8 mouse cellular contexts compared by ENCODE assay signal in the genomic region with DNA sequence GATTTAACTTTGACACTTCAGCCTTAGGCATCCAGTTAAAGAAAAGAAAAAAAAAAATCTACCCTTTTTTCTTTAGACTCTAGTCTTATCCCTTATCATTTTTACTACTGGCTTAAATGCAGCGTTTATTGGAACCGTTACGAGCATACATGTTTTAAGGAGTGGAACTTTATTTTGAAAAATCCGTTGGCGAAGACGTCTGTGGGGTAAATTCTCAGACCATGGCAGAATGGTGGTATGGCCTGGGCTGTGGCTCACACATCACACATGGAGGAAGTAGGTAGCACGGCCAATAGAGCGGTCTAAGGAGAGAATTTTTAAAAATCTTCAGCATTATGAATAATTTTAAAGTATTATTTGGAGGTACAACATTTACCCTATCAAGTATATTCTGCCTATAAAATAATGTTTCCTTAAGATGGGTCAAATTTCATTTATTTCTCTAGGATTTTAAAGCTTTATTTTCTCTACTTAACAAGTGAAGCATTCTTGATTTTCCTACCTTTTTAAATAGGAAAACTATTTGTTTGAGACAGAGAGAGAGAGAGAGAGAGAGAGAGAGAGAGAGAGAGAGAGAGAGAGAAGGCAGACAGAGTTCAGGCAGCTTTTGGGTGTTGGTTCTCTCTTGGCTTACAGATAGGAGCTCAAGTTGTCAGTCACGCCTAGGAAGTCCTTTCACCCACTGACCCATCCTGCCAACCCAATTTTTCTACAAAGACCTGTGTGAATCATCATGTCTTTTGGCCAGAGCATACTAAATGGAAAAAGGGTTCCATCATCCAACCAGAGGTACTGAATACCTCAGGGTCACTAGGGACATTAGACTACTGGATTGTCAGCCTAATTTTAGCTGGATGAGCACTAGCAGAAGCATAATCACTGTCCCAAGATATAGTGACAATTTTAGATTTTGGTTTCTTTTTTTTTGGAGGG. TPM values are rescaled to one million over a fixed set of nuclear protein-coding genes. Genes with fewer than 3 reads are reported as not detected.
DNase-seq lines count a peak whose midpoint lies in the region; ATAC-seq lines count a peak whose summit lies in the region.

No protein-coding gene starts in this region.

- no peak for ATAC-seq in heart, embryonic 13.5 days (ENCODE audit: extremely low read depth, insufficient number of reproducible peaks, low FRiP score, low TSS enrichment)

- H3K4me3 ChIP-seq in heart, embryonic 13.5 days, result peak overlapping the region; percentile 99
- peak overlapping the region; percentile 96 for H3K4me3 ChIP-seq in midbrain, embryonic 10.5 days

- peak overlapping the region; percentile 85 for H3K9ac ChIP-seq in heart, embryonic 13.5 days

- DNase-seq in heart, postnatal 25 days (ENCODE audit: low spot score), result no peak
- peak; percentile 50 for DNase-seq in MN1 (ENCODE audit: low spot score)
- peak; percentile 29 to 30 for DNase-seq in heart, postnatal 10 days
- DNase-seq in midbrain, embryonic 10.5 days (ENCODE audit: low spot score), result no peak
- no peak for DNase-seq in ovary, postnatal 10 days (ENCODE audit: low spot score)
- no peak for DNase-seq in adrenal gland, postnatal 4 days (ENCODE audit: low spot score in 2 of 2)
- DNase-seq in thymus, postnatal 14 days, result no peak

- H3K27me3 ChIP-seq in heart, embryonic 13.5 days (replicated peaks), result no peaks in the 10 kb centered on the region
- no peaks in the 10 kb centered on the region for H3K27me3 ChIP-seq in midbrain, embryonic 10.5 days (ENCODE audit: low read depth, poor library complexity, severe bottlenecking)

- whole genome bisulfite sequencing in heart, embryonic 13.5 days, result 23% methylated on average over 9 of the region's 9 CpGs
- 40% methylated on average over 9 of the region's 9 CpGs for WGBS in midbrain, embryonic 10.5 days

- H3K36me3 ChIP-seq in heart, embryonic 13.5 days, result peaks cover 8% of the 10 kb centered on the region; the same call in 1 of the 2 replicates
- peaks cover 11% of the 10 kb centered on the region for H3K36me3 ChIP-seq in midbrain, embryonic 10.5 days

- intact Hi-C loops in heart, postnatal 25 days (cut with DNase I), result no loop called here
- intact Hi-C loops in heart, postnatal 10 days (cut with DNase I), result loop anchor here (5.0 kb wide), 1 partner anchor 239 kb away; a partner anchor contains a TSS

- peaks cover 32% of the 10 kb centered on the region for H3K4me1 ChIP-seq in heart, embryonic 13.5 days
- peaks cover 29% of the 10 kb centered on the region for H3K4me1 ChIP-seq in midbrain, embryonic 10.5 days

- H3K9me3 ChIP-seq in heart, embryonic 13.5 days, result no peaks in the 10 kb centered on the region
- H3K9me3 ChIP-seq in midbrain, embryonic 10.5 days (replicated peaks), result no peaks in the 10 kb centered on the region

- peak overlapping the region; percentile 82 for H3K4me2 ChIP-seq in heart, embryonic 13.5 days

- H3K27ac ChIP-seq in heart, embryonic 13.5 days (replicated peaks), result peak overlapping the region; percentile 99
- peak overlapping the region; percentile 96 for H3K27ac ChIP-seq in midbrain, embryonic 10.5 days (replicated peaks)

RNA-seq across cellular contexts. Expression of a gene that starts 1.7 kb away (rescaled TPM):
- 20.8 and 21.9 TPM in 2 replicates for polyA plus RNA-seq in heart, embryonic 13.5 days (2015; fragmentation: Nextera tagmentation; extraction: Ambion mirVana)
- 10 to 100 TPM; 61.4 to 62.1 TPM for total RNA-seq in heart, postnatal 25 days (2021)
- 10 to 100 TPM; 66.4 to 72.4 TPM for total RNA-seq in heart, postnatal 10 days (2021)
- polyA plus RNA-seq in midbrain, embryonic 10.5 days (2016; fragmentation: Nextera tagmentation; extraction: Ambion mirVana), result 22.8 and 26.0 TPM in 2 replicates
- 10 to 100 TPM; 52.5 to 61.7 TPM for total RNA-seq in adrenal gland, postnatal 4 days (2021)

RNA-seq across cellular contexts. Expression of a gene that starts 10.5 kb away (rescaled TPM):
- polyA plus RNA-seq in heart, embryonic 13.5 days (2015; fragmentation: Nextera tagmentation; extraction: Ambion mirVana), result 16.4 and 18.5 TPM in 2 replicates
- total RNA-seq in heart, postnatal 25 days (2021), result 1 to 10 TPM; 4.9 TPM
- total RNA-seq in heart, postnatal 10 days (2021), result 1 to 10 TPM; 7.0 to 8.1 TPM
- polyA plus RNA-seq in midbrain, embryonic 10.5 days (2016; fragmentation: Nextera tagmentation; extraction: Ambion mirVana), result 51.6 and 52.6 TPM in 2 replicates
- 10 to 100 TPM; 13.0 to 15.2 TPM for total RNA-seq in adrenal gland, postnatal 4 days (2021)

RNA-seq across cellular contexts. Expression of a gene that starts 17.2 kb away (rescaled TPM):
- polyA plus RNA-seq in heart, embryonic 13.5 days (2015; fragmentation: Nextera tagmentation; extraction: Ambion mirVana), result 7.3 and 8.4 TPM in 2 replicates
- total RNA-seq in heart, postnatal 25 days (2021), result 1 to 10 TPM in 1 of 2 experiments, under 1 TPM in 1; 0.94 to 1.1 TPM
- total RNA-seq in heart, postnatal 10 days (2021), result 1 to 10 TPM in 1 of 2 experiments, under 1 TPM in 1; 0.89 to 1.0 TPM
- polyA plus RNA-seq in midbrain, embryonic 10.5 days (2016; fragmentation: Nextera tagmentation; extraction: Ambion mirVana), result 8.2 and 14.7 TPM in 2 replicates
- total RNA-seq in adrenal gland, postnatal 4 days (2021), result 10 to 100 TPM; 12.0 to 18.2 TPM

RNA-seq across cellular contexts. Expression of a gene that starts 26.8 kb away (rescaled TPM):
- 5.7 and 6.5 TPM in 2 replicates for polyA plus RNA-seq in heart, embryonic 13.5 days (2015; fragmentation: Nextera tagmentation; extraction: Ambion mirVana)
- total RNA-seq in heart, postnatal 25 days (2021), result 1 to 10 TPM; 1.8 to 1.9 TPM
- 1 to 10 TPM; 3.1 to 3.9 TPM for total RNA-seq in heart, postnatal 10 days (2021)
- 9.0 and 10.8 TPM in 2 replicates for polyA plus RNA-seq in midbrain, embryonic 10.5 days (2016; fragmentation: Nextera tagmentation; extraction: Ambion mirVana)
- total RNA-seq in adrenal gland, postnatal 4 days (2021), result 1 to 10 TPM; 8.3 to 9.1 TPM

RNA-seq across cellular contexts. Expression of a gene that starts 37.7 kb away (rescaled TPM):
- 136 and 163 TPM in 2 replicates for polyA plus RNA-seq in heart, embryonic 13.5 days (2015; fragmentation: Nextera tagmentation; extraction: Ambion mirVana)
- 100 to 1,000 TPM; 116 to 127 TPM for total RNA-seq in heart, postnatal 25 days (2021)
- 100 to 1,000 TPM; 109 to 134 TPM for total RNA-seq in heart, postnatal 10 days (2021)
- polyA plus RNA-seq in midbrain, embryonic 10.5 days (2016; fragmentation: Nextera tagmentation; extraction: Ambion mirVana), result 186 and 196 TPM in 2 replicates
- 100 to 1,000 TPM; 114 to 116 TPM for total RNA-seq in adrenal gland, postnatal 4 days (2021)

Comparison
In these comparisons a context has a peak if more than half of its experiments do, and no peak if none do; other contexts are left out.
1. DNase-seq: peak in MN1 (single experiment) and heart, postnatal 10 days (2 of 2); none in heart, postnatal 25 days (single experiment), midbrain, embryonic 10.5 days (single experiment), ovary, postnatal 10 days (single experiment), adrenal gland, postnatal 4 days (0 of 2) and thymus, postnatal 14 days (single experiment).
2. RNA of a gene that starts 17.2 kb away (total RNA-seq): 12.0 to 18.2 TPM in adrenal gland, postnatal 4 days; 0.94 to 1.1 TPM in heart, postnatal 25 days and 0.89 to 1.0 TPM in heart, postnatal 10 days; every median in the first group is over 4 times any median in the second.